Mouse (Mus musculus) gastrocnemius, postnatal 36 days (tissue): Measurements from ENCODE around the gene Tecpr2. TPM values are rescaled to one million over a fixed set of nuclear protein-coding genes. Genes with fewer than 3 reads are reported as not detected.

Experiments used
- total RNA-seq, 2 experiments: library from RNA; stranded (reverse); gene quantifications; 2 replicates each; pipeline ENCODE4 v1.2.3; 2021

Tecpr2 gene
- total RNA-seq, 2 experiments from 2014 or later: 1.9 to 2.1 TPM

Other genes starting within 250 kb of the Tecpr2 start
- not detected for gene 1700001K19Rik, start 206.6 kb upstream of the Tecpr2 start, total RNA-seq
- 10 to 100 TPM; 38.6 to 52.2 TPM for gene Hsp90aa1, start 186.5 kb upstream of the Tecpr2 start, total RNA-seq
- gene Wdr20, start 151.3 kb upstream of the Tecpr2 start, total RNA-seq: 10 to 100 TPM; 15.7 to 15.9 TPM
- gene Mok, start 48.3 kb upstream of the Tecpr2 start, total RNA-seq: under 1 TPM in 1 of 2 experiments, not detected in 1; 0.37 TPM
- 1 to 10 TPM; 4.2 to 7.3 TPM for gene Zfp839, start 39.0 kb upstream of the Tecpr2 start, total RNA-seq
- 10 to 100 TPM; 22.3 to 24.6 TPM for gene Cinp, start 119 bp upstream of the Tecpr2 start, total RNA-seq
- 100 to 1,000 TPM; 161 to 219 TPM for gene Ankrd9, start 89.8 kb downstream of the Tecpr2 start, total RNA-seq
- 1 to 10 TPM; 7.1 to 7.3 TPM for gene Rcor1, start 150.1 kb downstream of the Tecpr2 start, total RNA-seq